Mouse (Mus musculus): ENCODE measurements around the gene Nrros.

GRCm38 (mm10) chr16:32102295-32102694, 63.1 kb downstream of the Nrros start:
- TF ChIP-seq POLR2A (IDR thresholded peaks at IDR 0.05; ENCODE audit: borderline replicate concordance, control insufficient read depth, low read depth, low read length) (no peak), CTCF (IDR thresholded peaks at IDR 0.05; ENCODE audit: control insufficient read depth, insufficient read depth, low read length) (no peak)

Data from bone marrow, adult 2 months (tissue).